Mouse (Mus musculus): ENCODE results near the gene BC051142. TPM values are rescaled to one million over a fixed set of nuclear protein-coding genes. Genes with fewer than 3 reads are reported as not detected.

BC051142 gene
- polyA plus RNA-seq, 1 experiment, result not detected

Other genes with a start within 250 kb of the BC051142 start
- 11.1 and 14.7 TPM in 2 replicates for gene H2-DMb1, start 245.7 kb upstream of the BC051142 start, polyA plus RNA-seq (2012; ENCODE audit: insufficient read depth, insufficient read length, missing spikeins)
- gene Tap1, start 211.3 kb upstream of the BC051142 start, polyA plus RNA-seq (2012; ENCODE audit: insufficient read depth, insufficient read length, missing spikeins), result 5.5 and 6.9 TPM in 2 replicates
- gene Psmb9, start 211.1 kb upstream of the BC051142 start, polyA plus RNA-seq (2012; ENCODE audit: insufficient read depth, insufficient read length, missing spikeins), result 17.4 and 34.6 TPM in 2 replicates
- gene Psmb8, start 201.1 kb upstream of the BC051142 start, polyA plus RNA-seq (2012; ENCODE audit: insufficient read depth, insufficient read length, missing spikeins), result 20.2 and 21.9 TPM in 2 replicates
- gene Tap2, start 195.3 kb upstream of the BC051142 start, polyA plus RNA-seq (2012; ENCODE audit: insufficient read depth, insufficient read length, missing spikeins), result 23.5 and 27.7 TPM in 2 replicates
- 0.55 and 2.1 TPM in 2 replicates for gene H2-Ob, start 159.9 kb upstream of the BC051142 start, polyA plus RNA-seq (2012; ENCODE audit: insufficient read depth, insufficient read length, missing spikeins)
- 71.7 and 90.6 TPM in 2 replicates for gene H2-Ab1, start 141.1 kb upstream of the BC051142 start, polyA plus RNA-seq (2012; ENCODE audit: insufficient read depth, insufficient read length, missing spikeins)
- 181 and 183 TPM in 2 replicates for gene H2-Aa, start 111.0 kb upstream of the BC051142 start, polyA plus RNA-seq (2012; ENCODE audit: insufficient read depth, insufficient read length, missing spikeins)
- 93.0 and 109 TPM in 2 replicates for gene H2-Eb1, start 93.0 kb upstream of the BC051142 start, polyA plus RNA-seq (2012; ENCODE audit: insufficient read depth, insufficient read length, missing spikeins)
- not detected in 2 replicates for gene H2-Eb2, start 73.2 kb upstream of the BC051142 start, polyA plus RNA-seq (2012; ENCODE audit: insufficient read depth, insufficient read length, missing spikeins)
- gene Btnl2, start 44.0 kb upstream of the BC051142 start, polyA plus RNA-seq (2012; ENCODE audit: insufficient read depth, insufficient read length, missing spikeins), result 0.67 TPM in 1 of 2 replicates, not detected in the other
- gene Btnl1, start 21.7 kb upstream of the BC051142 start, polyA plus RNA-seq (2012; ENCODE audit: insufficient read depth, insufficient read length, missing spikeins), result not detected in 2 replicates
- not detected in 2 replicates for gene Btnl4, start 78.5 kb downstream of the BC051142 start, polyA plus RNA-seq (2012; ENCODE audit: insufficient read depth, insufficient read length, missing spikeins)
- gene Btnl6, start 118.5 kb downstream of the BC051142 start, polyA plus RNA-seq (2012; ENCODE audit: insufficient read depth, insufficient read length, missing spikeins), result not detected in 2 replicates
- 3.8 and 8.8 TPM in 2 replicates for gene Notch4, start 165.4 kb downstream of the BC051142 start, polyA plus RNA-seq (2012; ENCODE audit: insufficient read depth, insufficient read length, missing spikeins)
- 3.3 and 7.5 TPM in 2 replicates for gene Gpsm3, start 191.0 kb downstream of the BC051142 start, polyA plus RNA-seq (2012; ENCODE audit: insufficient read depth, insufficient read length, missing spikeins)
- gene Pbx2, start 192.4 kb downstream of the BC051142 start, polyA plus RNA-seq (2012; ENCODE audit: insufficient read depth, insufficient read length, missing spikeins), result 19.9 and 35.5 TPM in 2 replicates
- gene Ager, start 199.0 kb downstream of the BC051142 start, polyA plus RNA-seq (2012; ENCODE audit: insufficient read depth, insufficient read length, missing spikeins), result not detected in 2 replicates
- gene Rnf5, start 204.9 kb downstream of the BC051142 start, polyA plus RNA-seq (2012; ENCODE audit: insufficient read depth, insufficient read length, missing spikeins), result 104 and 110 TPM in 2 replicates
- gene Agpat1, start 205.4 kb downstream of the BC051142 start, polyA plus RNA-seq (2012; ENCODE audit: insufficient read depth, insufficient read length, missing spikeins), result 89.0 and 120 TPM in 2 replicates
- 1.4 TPM in 1 of 2 replicates, not detected in the other for gene Egfl8, start 217.2 kb downstream of the BC051142 start, polyA plus RNA-seq (2012; ENCODE audit: insufficient read depth, insufficient read length, missing spikeins)
- gene Ppt2, start 229.7 kb downstream of the BC051142 start, polyA plus RNA-seq (2012; ENCODE audit: insufficient read depth, insufficient read length, missing spikeins), result 30.2 and 32.3 TPM in 2 replicates
- not detected in 2 replicates for gene Prrt1, start 230.7 kb downstream of the BC051142 start, polyA plus RNA-seq (2012; ENCODE audit: insufficient read depth, insufficient read length, missing spikeins)
- 11.1 and 26.4 TPM in 2 replicates for gene Fkbpl, start 245.9 kb downstream of the BC051142 start, polyA plus RNA-seq (2012; ENCODE audit: insufficient read depth, insufficient read length, missing spikeins)
- gene Atf6b, start 248.3 kb downstream of the BC051142 start, polyA plus RNA-seq (2012; ENCODE audit: insufficient read depth, insufficient read length, missing spikeins), result 16.2 and 17.1 TPM in 2 replicates

Measured in brown adipose tissue, adult 24 weeks (tissue).